ENCODE assay signal across 8 mouse cellular contexts in genomic region chr11:98794469-98795014, GRCm38 (mm10). TPM values are rescaled to one million over a fixed set of nuclear protein-coding genes. Genes with fewer than 3 reads are reported as not detected.
DNase-seq lines count a peak whose midpoint lies in the region; ATAC-seq and TF ChIP-seq lines count a peak whose summit lies in the region.

No protein-coding gene starts in this region.

- H3K9ac ChIP-seq in forebrain, embryonic 14.5 days (ENCODE audit: low read length): peak overlapping the region; percentile 100

- no peak for DNase-seq in testis, postnatal 10 days (ENCODE audit: low spot score)
- peak; percentile 81 for DNase-seq in forebrain, embryonic 14.5 days (ENCODE audit: low spot score)
- peak; percentile 83 for DNase-seq in layer of hippocampus, adult 9-11 months
- peak in 1 of 2 experiments; percentile 71 for DNase-seq in spleen, adult 2 months (ENCODE audit: low read depth in 1 of 2, low spot score in 2 of 2)

- no peaks in the 10 kb centered on the region for H3K36me3 ChIP-seq in testis, adult 2 months (ENCODE audit: control insufficient read depth, insufficient read depth, low read length)
- H3K36me3 ChIP-seq in forebrain, embryonic 14.5 days (ENCODE audit: control insufficient read depth, insufficient read depth, low read length): peaks cover 15% of the 10 kb centered on the region
- peaks cover 6% of the 10 kb centered on the region for H3K36me3 ChIP-seq in spleen, adult 2 months (ENCODE audit: control insufficient read depth, insufficient read depth, low read length)

- peak overlapping the region; percentile 92 for H3K4me3 ChIP-seq in testis, adult 2 months (ENCODE audit: control insufficient read depth, low read depth, low read length)
- peak overlapping the region; percentile 100 for H3K4me3 ChIP-seq in forebrain, embryonic 14.5 days (ENCODE audit: low read depth, low read length)
- H3K4me3 ChIP-seq in spleen, adult 2 months (ENCODE audit: extremely low read depth, insufficient read depth, insufficient read length): peak overlapping the region; percentile 95

- TF ChIP-seq CTCF in testis, adult 2 months (IDR thresholded peaks at IDR 0.05; ENCODE audit: control insufficient read depth, insufficient read depth, insufficient replicate concordance, low read depth, low read length): no peak
- no peak for TF ChIP-seq CTCF in spleen, adult 2 months (IDR thresholded peaks at IDR 0.05; ENCODE audit: extremely low read depth, insufficient read depth, insufficient read length, insufficient replicate concordance)

- no peaks in the 10 kb centered on the region for H3K27me3 ChIP-seq in testis, adult 2 months (ENCODE audit: control insufficient read depth, insufficient read depth, low read length)
- no peaks in the 10 kb centered on the region for H3K27me3 ChIP-seq in forebrain, embryonic 14.5 days (replicated peaks; ENCODE audit: control insufficient read depth, insufficient read depth, low read length)
- H3K27me3 ChIP-seq in spleen, adult 2 months (ENCODE audit: control insufficient read depth, insufficient read depth, low read length): no peaks in the 10 kb centered on the region

- H3K9me3 ChIP-seq in forebrain, embryonic 14.5 days (replicated peaks; ENCODE audit: control insufficient read depth, low read length): no peaks in the 10 kb centered on the region

- H3K4me1 ChIP-seq in testis, adult 2 months (ENCODE audit: control insufficient read depth, insufficient read depth, low read length): peaks cover 4% of the 10 kb centered on the region
- peaks cover 30% of the 10 kb centered on the region for H3K4me1 ChIP-seq in forebrain, embryonic 14.5 days (ENCODE audit: control insufficient read depth, insufficient read depth, low read length)
- peaks cover 8% of the 10 kb centered on the region for H3K4me1 ChIP-seq in spleen, adult 2 months (ENCODE audit: control insufficient read depth, insufficient read depth, insufficient read length)

- peak; percentile 57; the same call in 1 of the 2 replicates for ATAC-seq in cerebellum, adult (ENCODE audit: insufficient number of reproducible peaks, low FRiP score, low TSS enrichment)
- ATAC-seq in forebrain, embryonic 14.5 days: peak; percentile 53
- peak; percentile 58 to 67 for ATAC-seq in hematopoietic stem cell, adult 5-6 weeks (replicated peaks in 1 of 2; ENCODE audit: insufficient read depth in 1 of 2, low FRiP score in 2 of 2, low TSS enrichment in 1 of 2, low read depth in 1 of 2, poor library complexity in 2 of 2, severe bottlenecking in 2 of 2)
- ATAC-seq in megakaryocyte, adult 5-6 weeks (ENCODE audit: poor library complexity, severe bottlenecking): peak; percentile 56

- WGBS in forebrain, embryonic 14.5 days: under 1% methylated on average over 19 of the region's 30 CpGs
- under 1% methylated on average over 28 of the region's 30 CpGs for WGBS in spleen, adult 2 months

- TF ChIP-seq POLR2A in testis, adult 2 months (IDR thresholded peaks at IDR 0.05; ENCODE audit: control insufficient read depth, low read depth, low read length): peak; percentile 66
- TF ChIP-seq POLR2A in spleen, adult 2 months (IDR thresholded peaks at IDR 0.05; ENCODE audit: low read depth, low read length): no peak; the same call in 1 of the 2 replicates

- H3K27ac ChIP-seq in testis, adult 2 months (ENCODE audit: control insufficient read depth, insufficient read depth, low read depth, low read length): peak overlapping the region; percentile 90
- H3K27ac ChIP-seq in forebrain, embryonic 14.5 days (ENCODE audit: low read depth, low read length): peak overlapping the region; percentile 100
- H3K27ac ChIP-seq in spleen, adult 2 months (ENCODE audit: insufficient read depth, low read length): peak overlapping the region; percentile 93

- peak overlapping the region; percentile 88 for H3K4me2 ChIP-seq in forebrain, embryonic 14.5 days (ENCODE audit: low read length)

RNA-seq across cellular contexts. Expression of gene Msl1, which starts 0.8 kb away (rescaled TPM):
- 138 and 143 TPM in 2 replicates for polyA plus RNA-seq in testis, adult 2 months (2012; rRNA removed)
- 19.3 and 20.5 TPM in 2 replicates for polyA plus RNA-seq in forebrain, embryonic 14.5 days (2014; fragmentation: Nextera tagmentation; extraction: Ambion mirVana)
- 81.7 and 82.7 TPM in 2 replicates for total RNA-seq in hematopoietic stem cell, adult 5-6 weeks (2017)
- 73.7 and 74.9 TPM in 2 replicates for total RNA-seq in megakaryocyte, adult 5-6 weeks (2015)
- total RNA-seq in megakaryocyte, adult 5-6 weeks (2017): 111 and 119 TPM in 2 replicates
- polyA plus RNA-seq in spleen, adult 2 months (2012; rRNA removed): 23.3 and 41.2 TPM in 2 replicates

RNA-seq across cellular contexts. Expression of gene Casc3, which starts 10.2 kb away (rescaled TPM):
- 22.0 and 24.9 TPM in 2 replicates for polyA plus RNA-seq in testis, adult 2 months (2012; rRNA removed)
- 41.0 and 45.0 TPM in 2 replicates for polyA plus RNA-seq in forebrain, embryonic 14.5 days (2014; fragmentation: Nextera tagmentation; extraction: Ambion mirVana)
- 22.8 and 34.9 TPM in 2 replicates for total RNA-seq in hematopoietic stem cell, adult 5-6 weeks (2017)
- total RNA-seq in megakaryocyte, adult 5-6 weeks (2015): 35.6 and 39.9 TPM in 2 replicates
- total RNA-seq in megakaryocyte, adult 5-6 weeks (2017): 32.1 and 33.2 TPM in 2 replicates
- polyA plus RNA-seq in spleen, adult 2 months (2012; rRNA removed): 30.2 and 32.6 TPM in 2 replicates

RNA-seq across cellular contexts. Expression of gene Nr1d1, which starts 19.4 kb away (rescaled TPM):
- 34.7 and 38.6 TPM in 2 replicates for polyA plus RNA-seq in testis, adult 2 months (2012; rRNA removed)
- 2.2 and 3.1 TPM in 2 replicates for polyA plus RNA-seq in forebrain, embryonic 14.5 days (2014; fragmentation: Nextera tagmentation; extraction: Ambion mirVana)
- 0.81 and 1.8 TPM in 2 replicates for total RNA-seq in hematopoietic stem cell, adult 5-6 weeks (2017)
- 0.11 and 0.25 TPM in 2 replicates for total RNA-seq in megakaryocyte, adult 5-6 weeks (2015)
- 0.12 and 0.37 TPM in 2 replicates for total RNA-seq in megakaryocyte, adult 5-6 weeks (2017)
- polyA plus RNA-seq in spleen, adult 2 months (2012; rRNA removed): 27.7 and 29.0 TPM in 2 replicates

RNA-seq across cellular contexts. Expression of gene Rapgefl1, which starts 42.0 kb away (rescaled TPM):
- polyA plus RNA-seq in testis, adult 2 months (2012; rRNA removed): 2.2 and 2.7 TPM in 2 replicates
- polyA plus RNA-seq in forebrain, embryonic 14.5 days (2014; fragmentation: Nextera tagmentation; extraction: Ambion mirVana): 3.0 and 4.5 TPM in 2 replicates
- total RNA-seq in hematopoietic stem cell, adult 5-6 weeks (2017): 0.40 and 0.75 TPM in 2 replicates
- 0.25 and 0.49 TPM in 2 replicates for total RNA-seq in megakaryocyte, adult 5-6 weeks (2015)
- 0.51 TPM in 1 of 2 replicates, not detected in the other for total RNA-seq in megakaryocyte, adult 5-6 weeks (2017)
- 1.9 and 3.3 TPM in 2 replicates for polyA plus RNA-seq in spleen, adult 2 months (2012; rRNA removed)

RNA-seq across cellular contexts. Expression of gene Thra, which starts 54.1 kb away (rescaled TPM):
- polyA plus RNA-seq in testis, adult 2 months (2012; rRNA removed): 14.4 and 18.9 TPM in 2 replicates
- polyA plus RNA-seq in forebrain, embryonic 14.5 days (2014; fragmentation: Nextera tagmentation; extraction: Ambion mirVana): 164 and 199 TPM in 2 replicates
- total RNA-seq in hematopoietic stem cell, adult 5-6 weeks (2017): 25.3 and 36.8 TPM in 2 replicates
- 10.0 and 11.6 TPM in 2 replicates for total RNA-seq in megakaryocyte, adult 5-6 weeks (2015)
- 8.0 and 9.0 TPM in 2 replicates for total RNA-seq in megakaryocyte, adult 5-6 weeks (2017)
- polyA plus RNA-seq in spleen, adult 2 months (2012; rRNA removed): 19.8 and 20.7 TPM in 2 replicates
